ENCODE assay signal across 8 mouse cellular contexts in genomic region chr14:118709736-118710135, GRCm38 (mm10). TPM values are rescaled to one million over a fixed set of nuclear protein-coding genes. Genes with fewer than 3 reads are reported as not detected.
DNase-seq lines count a peak whose midpoint lies in the region; ATAC-seq and TF ChIP-seq lines count a peak whose summit lies in the region.

No protein-coding gene starts in this region.

- in situ Hi-C loops in Patski (cut with MboI; ENCODE audit: low pct_unique_long_range_greater_than_20kb): no loop called here

- 18% methylated on average over 11 of the region's 11 CpGs for WGBS in hindbrain, postnatal 0 days

- ATAC-seq in Patski: peak; percentile 81
- peak; percentile 75 for ATAC-seq in hindbrain, postnatal 0 days
- peak; percentile 66 for ATAC-seq in megakaryocyte, adult 5-6 weeks (ENCODE audit: poor library complexity, severe bottlenecking)

- TF ChIP-seq CTCF in Patski (IDR thresholded peaks at IDR 0.05): no peak
- TF ChIP-seq CTCF in gastrocnemius, adult 2 months (IDR thresholded peaks at IDR 0.05): peak; percentile 39
- peak; percentile 67 for TF ChIP-seq CTCF in hindbrain, postnatal 0 days (IDR thresholded peaks at IDR 0.05; ENCODE audit: low read depth)

- peak; percentile 90 for DNase-seq in Patski (ENCODE audit: low read depth, low spot score)
- DNase-seq in cerebellum, postnatal 10 days: peak; percentile 70 to 77
- DNase-seq in gastrocnemius, adult 2 months: peak; percentile 92
- DNase-seq in hindbrain, postnatal 0 days (ENCODE audit: low spot score): peak; percentile 88
- peak; percentile 71 to 86 for DNase-seq in left cerebral cortex, adult 8-10 months (ENCODE audit: low spot score in 2 of 2)
- peak; percentile 88 to 89 for DNase-seq in right cerebral cortex, postnatal 10 days (ENCODE audit: low spot score in 2 of 2)
- peak; percentile 72 for DNase-seq in urinary bladder, postnatal 25 days (ENCODE audit: low spot score)

- peak overlapping the region; percentile 45 for H3K4me3 ChIP-seq in gastrocnemius, adult 2 months
- H3K4me3 ChIP-seq in hindbrain, postnatal 0 days (ENCODE audit: low read length): no peak overlapping the region

- no peak overlapping the region for H3K4me2 ChIP-seq in hindbrain, postnatal 0 days (ENCODE audit: low read depth, low read length)

- no peaks in the 10 kb centered on the region for H3K9me3 ChIP-seq in hindbrain, postnatal 0 days (ENCODE audit: low read length)

- CTCF ChIA-PET in Patski (lab: Charles Lee): interaction anchor here (0.5 to 1.8 kb wide), 3 partner anchors 46 to 224 kb away, joined by 3 to 6 read pairs (median 3); no protein-coding TSS in a partner anchor

- POLR2A ChIA-PET in Patski (lab: Charles Lee): no interaction called here

- H3K27ac ChIP-seq in gastrocnemius, adult 2 months: peak overlapping the region; percentile 96
- H3K27ac ChIP-seq in hindbrain, postnatal 0 days: 0 out of 2 replicates have a peak overlapping the region, but pooled peaks have one; percentile 32

- H3K27me3 ChIP-seq in Patski: no peaks in the 10 kb centered on the region
- no peaks in the 10 kb centered on the region for H3K27me3 ChIP-seq in hindbrain, postnatal 0 days (ENCODE audit: insufficient read depth, low read length)

- no peaks in the 10 kb centered on the region for H3K36me3 ChIP-seq in hindbrain, postnatal 0 days (ENCODE audit: insufficient read depth, low read length)

- H3K9ac ChIP-seq in hindbrain, postnatal 0 days (replicated peaks; ENCODE audit: low read length): no peak overlapping the region

- H3K4me1 ChIP-seq in hindbrain, postnatal 0 days (ENCODE audit: insufficient read depth, low read length): peaks cover 11% of the 10 kb centered on the region; the same call in 1 of the 2 replicates

- intact Hi-C loops in gastrocnemius, adult 2 months (cut with DNase I): loop anchor here (10.0 kb wide), 1 partner anchor 295 kb away; no protein-coding TSS in a partner anchor

RNA-seq across cellular contexts. Expression of gene Abcc4, which starts 3.7 kb away (rescaled TPM):
- polyA plus RNA-seq in Patski (2021): 52.8 TPM
- total RNA-seq in gastrocnemius, adult 2 months (2021): 10 to 100 TPM; 10.1 to 12.2 TPM
- total RNA-seq in hindbrain, postnatal 0 days (2014; rRNA removed): 4.3 and 4.8 TPM in 2 replicates
- 2.1 and 2.3 TPM in 2 replicates for polyA plus RNA-seq in hindbrain, postnatal 0 days (2015; fragmentation: Nextera tagmentation; extraction: Ambion mirVana)
- total RNA-seq in left cerebral cortex, adult 8-10 months (2022): 10 to 100 TPM in 3 of 4 experiments, 1 to 10 TPM in 1; 9.7 to 10.8 (median 10.5) TPM
- total RNA-seq in megakaryocyte, adult 5-6 weeks (2015): 29.8 and 32.4 TPM in 2 replicates
- total RNA-seq in megakaryocyte, adult 5-6 weeks (2017): 24.6 and 28.5 TPM in 2 replicates
